Mouse (Mus musculus): ENCODE measurements around the gene Plcl2. TPM values are rescaled to one million over a fixed set of nuclear protein-coding genes. Genes with fewer than 3 reads are reported as not detected.

Plcl2 gene
- total and polyA plus RNA-seq, 3 experiments: 23.6 to 83.7 TPM; not detected in 1

DNA sequence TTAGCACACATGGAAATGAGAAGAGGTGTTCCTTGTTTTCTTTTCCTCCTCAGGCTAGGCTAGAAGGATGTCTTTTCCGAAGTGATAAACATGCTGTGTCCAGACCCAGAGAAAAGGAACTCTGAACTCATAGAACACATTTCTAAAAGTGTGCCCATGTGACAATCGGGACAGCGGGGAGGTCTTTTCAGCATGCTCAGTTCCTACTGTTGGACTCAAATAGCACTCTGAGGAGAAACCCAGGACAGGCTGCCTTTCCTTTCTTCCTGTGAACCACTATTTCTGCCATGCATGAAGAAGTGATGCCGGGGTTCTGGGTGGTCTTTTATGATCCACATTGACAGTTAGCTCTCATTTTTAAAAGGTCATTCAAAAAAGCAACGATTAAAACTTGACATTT lies 40.1 kb upstream of the Plcl2 start:
- Histone ChIP-seq H3K27ac (ENCODE audit: control insufficient read depth, low read depth, low read length) (no peak overlapping the region), H3K4me3 (ENCODE audit: control insufficient read depth in 1 of 2, insufficient read depth in 1 of 2, low read depth in 2 of 2, low read length in 2 of 2) (no peak overlapping the region), H3K9me3 (replicated peaks; ENCODE audit: insufficient read depth, low read length) (no peaks in the 10 kb centered on the region), H3K27me3 (ENCODE audit: control insufficient read depth in 1 of 2, insufficient read depth in 2 of 2, low read length in 2 of 2) (no peaks in the 10 kb centered on the region), H3K36me3 (ENCODE audit: control insufficient read depth in 1 of 2, insufficient read depth in 2 of 2, low read length in 2 of 2) (peaks cover 0 to 7% of the 10 kb centered on the region in 2 experiments; a peak in 2 of 4 replicates), H3K79me2 (ENCODE audit: control insufficient read depth, insufficient read depth, low read length, poor library complexity) (no peaks in the 10 kb centered on the region; the same call in 1 of the 2 replicates), H3K9ac (ENCODE audit: control insufficient read depth, low read depth, low read length, poor library complexity, severe bottlenecking) (no peak overlapping the region), H3K4me1 (ENCODE audit: control insufficient read depth in 1 of 2, insufficient read depth in 2 of 2, low read length in 2 of 2) (peaks cover 0 to 8% of the 10 kb centered on the region in 2 experiments; a peak in 3 of 4 replicates)
- TF ChIP-seq USF1 (IDR thresholded peaks at IDR 0.05; ENCODE audit: low read depth, low read length): no peak
- no peak for TF ChIP-seq ETS1 (IDR thresholded peaks at IDR 0.05; ENCODE audit: low read depth, low read length)
- no peak for TF ChIP-seq EP300 (IDR thresholded peaks at IDR 0.05; ENCODE audit: low read depth in 1 of 2, low read length in 2 of 2)
- TF ChIP-seq POLR2AphosphoS2 (IDR thresholded peaks at IDR 0.05; ENCODE audit: low read length): no peak
- no peak for TF ChIP-seq TBP (IDR thresholded peaks at IDR 0.05; ENCODE audit: low read depth, low read length)
- no peak for TF ChIP-seq MAX (IDR thresholded peaks at IDR 0.05; ENCODE audit: low read length)
- TF ChIP-seq RCOR1 (IDR thresholded peaks at IDR 0.05; ENCODE audit: low read depth, low read length): no peak
- no peak for DNase-seq (ENCODE audit: low read depth, low spot score)

- peak overlapping the region; percentile 87 for H3K9ac ChIP-seq (ENCODE audit: control insufficient read depth, low read depth, low read length, poor library complexity, severe bottlenecking)
- H3K27me3 ChIP-seq (ENCODE audit: control insufficient read depth in 1 of 2, insufficient read depth in 2 of 2, low read length in 2 of 2): no peaks in the 10 kb centered on the region
- peak overlapping the region; percentile 82 to 84 for H3K4me3 ChIP-seq (ENCODE audit: control insufficient read depth in 1 of 2, insufficient read depth in 1 of 2, low read depth in 2 of 2, low read length in 2 of 2)
- peak overlapping the region; percentile 98 for H3K27ac ChIP-seq (ENCODE audit: control insufficient read depth, low read depth, low read length)
- peaks cover 0 to 8% of the 10 kb centered on the region in 2 experiments; a peak in 3 of 4 replicates for H3K4me1 ChIP-seq (ENCODE audit: control insufficient read depth in 1 of 2, insufficient read depth in 2 of 2, low read length in 2 of 2)
- peak; percentile 89 for DNase-seq (ENCODE audit: low read depth, low spot score)
- H3K9me3 ChIP-seq (replicated peaks; ENCODE audit: insufficient read depth, low read length): no peaks in the 10 kb centered on the region
- peaks cover 0 to 7% of the 10 kb centered on the region in 2 experiments; a peak in 2 of 4 replicates for H3K36me3 ChIP-seq (ENCODE audit: control insufficient read depth in 1 of 2, insufficient read depth in 2 of 2, low read length in 2 of 2)
- TF ChIP-seq BHLHE40 (IDR thresholded peaks at IDR 0.05; ENCODE audit: borderline replicate concordance, low read depth, low read length): peak; percentile 37; the same call in 1 of the 2 replicates
- peak; percentile 38 to 48; a peak in 2 of 4 replicates for TF ChIP-seq EP300 (IDR thresholded peaks at IDR 0.05; ENCODE audit: low read depth in 1 of 2, low read length in 2 of 2)
- no peak for TF ChIP-seq NELFE (IDR thresholded peaks at IDR 0.05; ENCODE audit: low read depth, low read length)
- peak; percentile 24; the same call in 1 of the 2 replicates for TF ChIP-seq RCOR1 (IDR thresholded peaks at IDR 0.05; ENCODE audit: low read depth, low read length)
- TF ChIP-seq MAFK (IDR thresholded peaks at IDR 0.05; ENCODE audit: borderline replicate concordance, low read depth, low read length): no peak
- peak; percentile 73; the same call in 1 of the 2 replicates for TF ChIP-seq CHD1 (IDR thresholded peaks at IDR 0.05; ENCODE audit: low read depth, low read length)
- 0 out of 2 replicates have a peak, but pooled peaks have one; percentile 4 for TF ChIP-seq SIN3A (IDR thresholded peaks at IDR 0.05; ENCODE audit: low read length)
- peak; percentile 86 for TF ChIP-seq ZNF384 (IDR thresholded peaks at IDR 0.05; ENCODE audit: low read depth, low read length)
- H3K79me2 ChIP-seq (ENCODE audit: control insufficient read depth, insufficient read depth, low read length, poor library complexity): no peaks in the 10 kb centered on the region; the same call in 1 of the 2 replicates
These were observed 39.4 kb upstream of the Plcl2 start for GRCm38 (mm10) chr17:50469543-50470431.

Data from MEL (cell line).